Mouse (Mus musculus): ENCODE results near the gene Nacad. TPM values are rescaled to one million over a fixed set of nuclear protein-coding genes. Genes with fewer than 3 reads are reported as not detected.
"Not testable (repeated sequence)": the region's sequence is repeated elsewhere in the genome, so short reads cannot be mapped to it uniquely, and the experiment has no call there.

Nacad gene
- polyA plus RNA-seq (2011; ENCODE audit: insufficient read depth, insufficient read length, low read depth, missing spikeins), result 0.50 and 0.90 TPM in 2 replicates

DNA sequence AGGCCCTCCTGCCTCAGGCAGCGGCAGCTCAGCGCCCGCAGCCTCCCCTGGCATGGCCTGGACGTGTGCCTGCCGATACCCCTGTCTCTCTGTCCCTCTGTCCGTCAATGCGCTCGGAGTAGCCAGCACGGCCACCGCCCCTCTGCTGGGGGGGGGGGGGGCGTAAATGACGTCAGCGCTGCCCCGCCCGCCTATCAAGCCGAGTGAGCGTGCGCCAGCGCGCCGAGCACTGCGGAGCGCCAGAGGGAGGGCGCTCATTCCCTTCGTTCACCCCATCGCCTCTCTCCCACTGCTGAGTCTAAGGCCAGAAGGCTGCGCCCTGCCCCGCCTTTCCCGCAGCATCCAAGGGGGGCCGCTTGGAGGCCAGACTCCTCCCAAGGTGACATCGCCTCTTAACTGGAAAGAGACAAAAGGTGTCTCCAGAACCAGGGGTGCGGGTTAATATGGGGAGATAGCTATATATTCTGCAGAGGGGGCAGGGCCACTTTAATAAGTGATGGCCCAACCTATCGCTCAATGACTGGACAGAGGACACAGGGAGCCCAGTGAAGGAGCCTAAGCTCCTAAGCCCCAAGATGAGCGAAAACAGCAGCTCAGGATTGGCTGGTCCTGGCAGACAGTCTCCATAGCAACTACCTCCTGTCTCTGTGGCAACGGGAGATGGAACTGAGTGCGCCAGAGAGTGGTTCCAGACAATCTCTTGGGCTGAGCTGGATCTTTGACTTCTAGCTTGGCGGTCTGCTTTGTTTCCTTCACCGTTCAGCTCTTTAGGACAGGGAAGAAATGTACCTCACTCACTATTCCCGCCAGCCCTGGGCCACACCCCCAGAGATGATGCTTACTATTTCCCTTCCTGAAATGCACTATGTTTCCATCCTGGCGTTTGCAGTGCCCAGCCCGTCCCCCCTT is at the start of gene Nacad:
Nacad (minus strand) TSS at position 563 of the 909 bp plus-strand sequence.
- TF ChIP-seq CTCF (IDR thresholded peaks at IDR 0.05; ENCODE audit: low read depth, low read length), result no peak
- no peak for TF ChIP-seq EP300 (IDR thresholded peaks at IDR 0.05; ENCODE audit: insufficient read depth, low read depth, low read length)
- no peaks in the 10 kb centered on the region for H3K27me3 ChIP-seq (ENCODE audit: control insufficient read depth, insufficient read depth, low read length, poor library complexity, severe bottlenecking)
- no peak within 1 kb of the TSS for H3K9ac ChIP-seq (ENCODE audit: low read depth, poor library complexity, severe bottlenecking)
- no peaks in the 10 kb centered on the region; the same call in 1 of the 2 replicates for H3K36me3 ChIP-seq (ENCODE audit: control insufficient read depth, insufficient read depth, low read length, poor library complexity, severe bottlenecking)
- no peaks in the 10 kb centered on the region for H3K9me3 ChIP-seq (replicated peaks; ENCODE audit: control insufficient read depth, insufficient read depth, low read length, poor library complexity, severe bottlenecking)
- no peak within 1 kb of the TSS for H3K27ac ChIP-seq (ENCODE audit: insufficient read depth, low read length)
- no peaks in the 10 kb centered on the region for H3K4me1 ChIP-seq (ENCODE audit: control insufficient read depth, insufficient read depth, low read length)
- peak within 1 kb of the TSS; percentile 45 for H3K4me3 ChIP-seq (ENCODE audit: low read depth, low read length)

DNA sequence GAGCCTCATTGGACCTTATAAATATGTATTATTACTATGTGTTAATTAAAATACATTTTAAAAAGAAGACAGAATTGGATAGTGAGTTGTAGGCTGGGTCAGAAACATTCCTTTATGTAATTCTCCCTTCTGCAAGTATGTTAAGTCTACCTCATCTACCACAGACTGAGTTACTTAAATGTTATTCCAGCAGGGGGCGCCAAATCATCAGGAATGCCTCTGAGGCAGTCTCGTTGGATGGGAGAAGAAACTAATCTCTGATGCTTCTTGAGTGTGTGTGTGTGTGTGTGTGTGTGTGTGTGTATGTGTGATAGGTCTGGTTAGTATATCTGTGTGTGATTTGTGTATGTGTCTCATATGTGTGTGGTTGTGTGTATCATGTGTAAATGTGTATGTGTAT is 49.0 kb upstream of the Nacad start:
- no peaks in the 10 kb centered on the region for H3K9me3 ChIP-seq (replicated peaks; ENCODE audit: control insufficient read depth, insufficient read depth, low read length, poor library complexity, severe bottlenecking)
- no peak overlapping the region for H3K9ac ChIP-seq (ENCODE audit: low read depth, poor library complexity, severe bottlenecking)
- no peaks in the 10 kb centered on the region for H3K27me3 ChIP-seq (ENCODE audit: control insufficient read depth, insufficient read depth, low read length, poor library complexity, severe bottlenecking)

DNA sequence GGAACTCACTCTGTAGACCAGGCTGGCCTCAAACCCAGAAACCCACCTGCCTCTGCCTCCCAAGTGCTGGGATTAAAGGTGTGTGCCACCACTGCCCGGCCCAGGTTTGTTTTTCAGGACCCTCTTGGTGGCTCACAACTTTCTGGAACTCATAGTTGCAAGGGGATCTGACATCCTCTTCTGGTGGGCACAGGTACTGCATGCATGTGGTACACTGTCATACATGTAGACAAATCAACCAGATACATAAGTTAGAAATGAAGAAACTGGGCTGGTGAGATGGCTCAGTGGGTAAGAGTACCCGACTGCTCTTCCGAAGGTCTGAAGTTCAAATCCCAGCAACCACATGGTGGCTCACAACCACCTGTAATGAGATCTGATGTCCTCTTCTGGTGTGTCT is 47.1 kb upstream of the Nacad start:
- H3K27ac ChIP-seq (ENCODE audit: insufficient read depth, low read length); H3K36me3 ChIP-seq (ENCODE audit: control insufficient read depth, insufficient read depth, low read length, poor library complexity, severe bottlenecking); H3K4me3 ChIP-seq (ENCODE audit: low read depth, low read length); H3K9ac ChIP-seq (ENCODE audit: low read depth, poor library complexity, severe bottlenecking); H3K4me1 ChIP-seq (ENCODE audit: control insufficient read depth, insufficient read depth, low read length); H3K27me3 ChIP-seq (ENCODE audit: control insufficient read depth, insufficient read depth, low read length, poor library complexity, severe bottlenecking); H3K9me3 ChIP-seq (replicated peaks; ENCODE audit: control insufficient read depth, insufficient read depth, low read length, poor library complexity, severe bottlenecking): not testable (repeated sequence)

More for the DNA sequence above, 49.0 kb upstream of the Nacad start:
- Histone ChIP-seq H3K27ac (ENCODE audit: insufficient read depth, low read length) (no peak overlapping the region), H3K4me1 (ENCODE audit: control insufficient read depth, insufficient read depth, low read length) (no peaks in the 10 kb centered on the region), H3K4me3 (ENCODE audit: low read depth, low read length) (no peak overlapping the region), H3K36me3 (ENCODE audit: control insufficient read depth, insufficient read depth, low read length, poor library complexity, severe bottlenecking) (no peaks in the 10 kb centered on the region)
- TF ChIP-seq EP300 (IDR thresholded peaks at IDR 0.05; ENCODE audit: insufficient read depth, low read depth, low read length) (no peak), CTCF (IDR thresholded peaks at IDR 0.05; ENCODE audit: low read depth, low read length) (peak; percentile 27), POLR2A (IDR thresholded peaks at IDR 0.05; ENCODE audit: insufficient read depth, low read length) (no peak)

DNA sequence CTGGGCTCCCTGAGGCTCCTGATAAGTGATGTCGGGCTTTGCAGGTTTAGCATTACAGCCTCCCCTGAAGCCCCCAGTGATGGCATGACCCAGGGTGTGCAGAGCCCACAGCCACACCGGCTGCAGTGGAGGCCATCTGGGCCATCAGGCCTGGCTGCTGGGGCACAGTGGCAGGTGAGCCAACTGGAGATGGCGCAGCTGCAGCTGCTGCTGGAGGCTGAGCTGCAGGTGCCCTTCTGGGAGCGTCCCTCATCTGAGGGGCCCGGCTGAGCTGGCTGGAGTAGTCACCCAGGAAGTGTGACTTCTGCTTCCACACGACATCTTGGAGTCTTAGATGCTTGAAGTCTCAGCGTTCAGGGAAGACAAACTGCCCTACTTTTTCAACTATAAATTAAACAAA is 44.7 kb upstream of the Nacad start:
- H3K9me3 ChIP-seq (replicated peaks; ENCODE audit: control insufficient read depth, insufficient read depth, low read length, poor library complexity, severe bottlenecking), result no peaks in the 10 kb centered on the region
- H3K4me1 ChIP-seq (ENCODE audit: control insufficient read depth, insufficient read depth, low read length), result no peaks in the 10 kb centered on the region
- H3K27ac ChIP-seq (ENCODE audit: insufficient read depth, low read length), result no peak overlapping the region
- H3K27me3 ChIP-seq (ENCODE audit: control insufficient read depth, insufficient read depth, low read length, poor library complexity, severe bottlenecking), result no peaks in the 10 kb centered on the region
- TF ChIP-seq EP300 (IDR thresholded peaks at IDR 0.05; ENCODE audit: insufficient read depth, low read depth, low read length) (no peak), POLR2A (IDR thresholded peaks at IDR 0.05; ENCODE audit: insufficient read depth, low read length) (no peak), CTCF (IDR thresholded peaks at IDR 0.05; ENCODE audit: low read depth, low read length) (no peak)
- no peak overlapping the region for H3K9ac ChIP-seq (ENCODE audit: low read depth, poor library complexity, severe bottlenecking)
- no peak overlapping the region for H3K4me3 ChIP-seq (ENCODE audit: low read depth, low read length)
- no peaks in the 10 kb centered on the region for H3K36me3 ChIP-seq (ENCODE audit: control insufficient read depth, insufficient read depth, low read length, poor library complexity, severe bottlenecking)

DNA sequence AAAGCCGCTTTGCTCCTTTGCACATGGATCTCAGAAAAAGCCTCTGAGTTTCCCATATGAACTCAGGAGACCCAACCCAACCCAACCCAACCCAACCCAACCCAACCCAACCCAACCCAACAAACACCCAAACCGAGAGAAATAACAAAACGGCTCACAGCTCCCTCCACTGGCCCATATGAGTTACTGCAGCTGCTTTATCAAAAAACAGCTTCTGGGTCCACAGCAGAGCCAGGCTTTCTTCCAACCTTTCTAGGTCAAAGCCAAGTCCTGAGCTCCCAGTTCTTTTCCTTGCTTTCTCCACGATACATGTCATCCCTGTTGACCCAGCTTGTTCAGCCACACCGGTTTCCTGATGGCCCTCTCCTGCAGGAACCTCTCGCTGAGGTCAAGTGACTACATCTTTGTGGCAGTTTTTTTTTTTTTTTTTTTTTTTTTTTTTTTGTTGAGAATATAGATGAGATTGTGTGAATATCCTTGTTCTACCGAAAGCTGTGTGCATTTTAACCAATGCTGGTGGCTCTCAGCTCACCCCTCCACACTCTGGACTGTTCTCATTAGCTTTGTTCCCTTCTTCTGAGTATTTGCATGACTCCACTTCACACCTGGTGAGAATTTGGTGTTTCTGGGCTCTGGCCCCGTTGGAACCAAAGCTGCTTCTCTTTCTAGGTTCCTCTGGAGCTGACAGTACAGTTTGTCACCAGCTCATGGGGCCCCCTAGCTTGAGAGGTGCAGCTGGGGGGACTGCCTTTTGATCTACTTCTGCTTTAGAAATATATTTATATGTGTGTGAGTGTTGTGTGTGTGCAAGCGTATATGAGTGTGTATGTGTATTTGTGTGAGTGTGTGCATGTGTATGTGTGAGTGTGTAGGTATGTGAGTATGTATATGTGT is 42.2 kb upstream of the Nacad start:
- no peaks in the 10 kb centered on the region for H3K9me3 ChIP-seq (replicated peaks; ENCODE audit: control insufficient read depth, insufficient read depth, low read length, poor library complexity, severe bottlenecking)
- no peaks in the 10 kb centered on the region for H3K27me3 ChIP-seq (ENCODE audit: control insufficient read depth, insufficient read depth, low read length, poor library complexity, severe bottlenecking)
- no peaks in the 10 kb centered on the region for H3K36me3 ChIP-seq (ENCODE audit: control insufficient read depth, insufficient read depth, low read length, poor library complexity, severe bottlenecking)
- H3K4me3 ChIP-seq (ENCODE audit: low read depth, low read length), result no peak overlapping the region
- no peaks in the 10 kb centered on the region for H3K4me1 ChIP-seq (ENCODE audit: control insufficient read depth, insufficient read depth, low read length)
- TF ChIP-seq POLR2A (IDR thresholded peaks at IDR 0.05; ENCODE audit: insufficient read depth, low read length) (no peak), EP300 (IDR thresholded peaks at IDR 0.05; ENCODE audit: insufficient read depth, low read depth, low read length) (no peak), CTCF (IDR thresholded peaks at IDR 0.05; ENCODE audit: low read depth, low read length) (peak; percentile 23)
- no peak overlapping the region for H3K9ac ChIP-seq (ENCODE audit: low read depth, poor library complexity, severe bottlenecking)
- no peak overlapping the region for H3K27ac ChIP-seq (ENCODE audit: insufficient read depth, low read length)

DNA sequence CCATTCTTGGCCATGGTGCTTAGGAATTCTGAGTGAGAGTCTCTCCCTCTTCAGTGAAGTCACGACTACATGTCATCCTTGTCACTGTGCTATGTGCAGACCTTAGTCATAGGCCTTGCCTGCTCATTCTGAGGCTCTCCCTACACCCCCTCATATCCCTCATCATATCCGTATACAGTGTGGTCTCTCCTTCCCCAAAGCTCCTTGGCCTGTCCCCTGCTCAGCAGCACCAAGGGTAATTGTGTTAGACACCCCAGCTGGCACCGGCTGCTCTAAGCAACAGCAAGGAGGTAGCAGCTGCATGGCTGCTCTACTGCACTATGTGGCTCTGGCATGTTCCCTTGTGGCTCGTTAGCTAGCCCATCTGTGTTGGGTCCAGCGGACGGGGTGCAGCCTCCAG is 38.7 kb upstream of the Nacad start:
- no peak overlapping the region for H3K4me3 ChIP-seq (ENCODE audit: low read depth, low read length)
- no peak for TF ChIP-seq CTCF (IDR thresholded peaks at IDR 0.05; ENCODE audit: low read depth, low read length)
- no peak for TF ChIP-seq POLR2A (IDR thresholded peaks at IDR 0.05; ENCODE audit: insufficient read depth, low read length)
- TF ChIP-seq EP300 (IDR thresholded peaks at IDR 0.05; ENCODE audit: insufficient read depth, low read depth, low read length), result no peak
- no peaks in the 10 kb centered on the region for H3K36me3 ChIP-seq (ENCODE audit: control insufficient read depth, insufficient read depth, low read length, poor library complexity, severe bottlenecking)
- no peaks in the 10 kb centered on the region for H3K27me3 ChIP-seq (ENCODE audit: control insufficient read depth, insufficient read depth, low read length, poor library complexity, severe bottlenecking)
- H3K9ac ChIP-seq (ENCODE audit: low read depth, poor library complexity, severe bottlenecking), result no peak overlapping the region
- H3K9me3 ChIP-seq (replicated peaks; ENCODE audit: control insufficient read depth, insufficient read depth, low read length, poor library complexity, severe bottlenecking), result no peaks in the 10 kb centered on the region
- no peaks in the 10 kb centered on the region for H3K4me1 ChIP-seq (ENCODE audit: control insufficient read depth, insufficient read depth, low read length)
- no peak overlapping the region for H3K27ac ChIP-seq (ENCODE audit: insufficient read depth, low read length)
